Mouse (Mus musculus) CH12.LX (cell line): Measurements from ENCODE around the gene Hoxd11. TPM values are rescaled to one million over a fixed set of nuclear protein-coding genes. Genes with fewer than 3 reads are reported as not detected.

Experiments used
- DNase-seq: peaks from one replicate; pipeline ENCODE4 v3.0.0-alpha.2; 2013; ENCODE audit errors: extremely low read depth
- H3K27ac ChIP-seq: 2 replicates; pipeline ENCODE4 v1.5.1; 2012; ENCODE audit warnings: low read depth, mild to moderate bottlenecking, control low read depth, moderate library complexity; ENCODE audit not compliant: insufficient read depth
- H3K27me3 ChIP-seq: replicated peaks from 2 replicates; pipeline ENCODE3; 2012; ENCODE audit warnings: inconsistent platforms
- H3K36me3 ChIP-seq, 2 experiments: replicated peaks in 1 of 2; 2 replicates each; pipeline versions ENCODE3 to v1.6.1; 2012; ENCODE audit warnings: inconsistent platforms in 1 of 2, low read length in 1 of 2, mild to moderate bottlenecking in 1 of 2, mixed read lengths in 1 of 2, moderate library complexity in 1 of 2; ENCODE audit not compliant: control insufficient read depth in 1 of 2, insufficient read depth in 1 of 2
- H3K4me1 ChIP-seq, 2 experiments: 2 replicates each; pipeline ENCODE4 v1.6.1; 2012; ENCODE audit warnings: inconsistent platforms in 1 of 2, moderate library complexity in 1 of 2; ENCODE audit not compliant: insufficient read depth in 2 of 2, control insufficient read depth in 1 of 2
- H3K4me2 ChIP-seq: 2 replicates; pipeline ENCODE4 v1.6.1; 2012; ENCODE audit warnings: low read depth, mild to moderate bottlenecking, control low read depth; ENCODE audit not compliant: poor library complexity, insufficient read depth, severe bottlenecking
- H3K4me3 ChIP-seq, 3 experiments: fragments of 150-350 bp in 1 of 3; sonication (generic) in 1 of 3; replicated peaks in 1 of 3; 2 replicates each; pipeline versions ENCODE3 to v1.5.1; 2011 to 2012; ENCODE audit warnings: low read depth in 2 of 3, low read length in 2 of 3, mild to moderate bottlenecking in 2 of 3, moderate library complexity in 2 of 3, control low read depth in 1 of 3, improper control_type of control experiment in 1 of 3, inconsistent platforms in 1 of 3, mixed read lengths in 1 of 3; ENCODE audit not compliant: poor library complexity in 1 of 3
- H3K79me2 ChIP-seq: replicated peaks from 2 replicates; pipeline ENCODE4 v1.6.1; 2012; ENCODE audit warnings: mild to moderate bottlenecking, moderate library complexity; ENCODE audit not compliant: control insufficient read depth, poor library complexity, insufficient read depth, severe bottlenecking; ENCODE audit errors: extremely low read depth
- H3K9ac ChIP-seq: 2 replicates; pipeline ENCODE4 v1.6.1; 2012; ENCODE audit warnings: low read depth, mild to moderate bottlenecking, control low read depth, moderate library complexity; ENCODE audit not compliant: insufficient read depth
- H3K9me3 ChIP-seq: replicated peaks from 2 replicates; pipeline ENCODE3; 2012; ENCODE audit warnings: low read length, inconsistent platforms, mixed read lengths
- CHD1 ChIP-seq: IDR thresholded peaks from 2 replicates; pipeline ENCODE4 v1.6.1; 2012; ENCODE audit warnings: low read depth, low read length, improper control_type of control experiment, inconsistent platforms
- CHD2 ChIP-seq: IDR thresholded peaks from 2 replicates; pipeline ENCODE4 v1.6.1; 2011; ENCODE audit warnings: low read length, improper control_type of control experiment
- CTCF ChIP-seq, 2 experiments: IDR thresholded peaks in 1 of 2; conservative IDR thresholded peaks in 1 of 2; 2 replicates each; pipeline ENCODE4 v1.5.1; 2011 to 2012; ENCODE audit warnings: low read depth in 2 of 2, low read length in 2 of 2, improper control_type of control experiment in 1 of 2, inconsistent platforms in 1 of 2, mild to moderate bottlenecking in 1 of 2, moderate library complexity in 1 of 2
- ETS1 ChIP-seq: conservative IDR thresholded peaks from 2 replicates; pipeline ENCODE4 v1.6.1; 2012; ENCODE audit warnings: low read depth, mild to moderate bottlenecking, inconsistent platforms, low read length, improper control_type of control experiment, moderate library complexity
- HCFC1 ChIP-seq: IDR thresholded peaks from 2 replicates; pipeline ENCODE4 v1.6.1; 2012; ENCODE audit warnings: low read depth, mild to moderate bottlenecking, inconsistent platforms, low read length, improper control_type of control experiment
- IRF4 ChIP-seq: IDR thresholded peaks from 2 replicates; pipeline ENCODE4 v1.6.1; 2014; ENCODE audit warnings: low read depth, mild to moderate bottlenecking, inconsistent platforms, low read length, improper control_type of control experiment
- MAFK ChIP-seq: IDR thresholded peaks from 2 replicates; pipeline ENCODE4 v1.6.1; 2011; ENCODE audit warnings: low read length, improper control_type of control experiment; ENCODE audit not compliant: insufficient replicate concordance
- MEF2A ChIP-seq: IDR thresholded peaks from 2 replicates; pipeline ENCODE4 v1.6.1; 2014; ENCODE audit warnings: low read depth, mild to moderate bottlenecking, inconsistent platforms, low read length, improper control_type of control experiment, borderline replicate concordance
- MYC ChIP-seq: IDR thresholded peaks from 2 replicates; pipeline ENCODE4 v1.6.1; 2011; ENCODE audit warnings: low read depth, mild to moderate bottlenecking, improper control_type of control experiment, low read length
- POLR2AphosphoS2 ChIP-seq: IDR thresholded peaks from 2 replicates; pipeline ENCODE4 v1.6.1; 2011; ENCODE audit warnings: low read depth, low read length, improper control_type of control experiment
- RCOR1 ChIP-seq: conservative IDR thresholded peaks from 2 replicates; pipeline ENCODE4 v1.6.1; 2012; ENCODE audit warnings: low read depth, mild to moderate bottlenecking, inconsistent platforms, low read length, improper control_type of control experiment
- SMC3 ChIP-seq: IDR thresholded peaks from 2 replicates; pipeline ENCODE4 v1.6.1; 2011; ENCODE audit warnings: low read depth, low read length, improper control_type of control experiment
- TBP ChIP-seq: conservative IDR thresholded peaks from 2 replicates; pipeline ENCODE4 v1.6.1; 2011; ENCODE audit warnings: low read depth, low read length, improper control_type of control experiment
- TCF12 ChIP-seq: IDR thresholded peaks from 2 replicates; pipeline ENCODE4 v1.6.1; 2014; ENCODE audit warnings: low read depth, mild to moderate bottlenecking, inconsistent platforms, low read length, improper control_type of control experiment
- UBTF ChIP-seq: IDR thresholded peaks from 2 replicates; pipeline ENCODE4 v1.6.1; 2012; ENCODE audit warnings: low read depth, mild to moderate bottlenecking, inconsistent platforms, low read length, improper control_type of control experiment, moderate library complexity
- USF1 ChIP-seq: IDR thresholded peaks from 2 replicates; pipeline ENCODE4 v1.6.1; 2014; ENCODE audit warnings: low read depth, mild to moderate bottlenecking, inconsistent platforms, low read length, improper control_type of control experiment
- USF2 ChIP-seq: conservative IDR thresholded peaks from 2 replicates; pipeline ENCODE4 v1.6.1; 2011; ENCODE audit warnings: low read depth, low read length, improper control_type of control experiment
- ZMIZ1 ChIP-seq: IDR thresholded peaks from 2 replicates; pipeline ENCODE4 v1.6.1; 2012; ENCODE audit warnings: low read depth, mild to moderate bottlenecking, inconsistent platforms, low read length, improper control_type of control experiment
- dilution Hi-C: fragments of 300-500 bp; cut with MboI; formaldehyde crosslinking; loops from 2 replicates; pipeline ENCODE4 v1.14.3; 2020; ENCODE audit warnings: low sequenced_read_pairs; ENCODE audit not compliant: extremely low pct_unique_long_range_greater_than_20kb, extremely low pct_ligation_motif_present
- in situ Hi-C: fragments of 300-500 bp; cut with MboI; formaldehyde crosslinking; loops from 3 replicates; pipeline ENCODE4 v1.14.3; 2019; ENCODE audit warnings: low sequenced_read_pairs, low pct_ligation_motif_present, low pct_unique_long_range_greater_than_20kb, mixed read lengths
- polyA plus RNA-seq: library from polyadenylated mRNA; unstranded; fragments of >175 nt; gene quantifications from 2 replicates; pipeline ENCODE4 v1.2.1, GENCODE M21; 2012; ENCODE audit warnings: low read depth; ENCODE audit not compliant: insufficient read length
- total RNA-seq, 2 experiments: library from RNA; depleted of rRNA; stranded (reverse); fragments of 300-350 nt in 1 of 2; fragments of >200 nt in 1 of 2; gene quantifications; 2 replicates each; pipeline ENCODE4 v1.2.3; 2012 to 2014

The Hoxd11 gene
- total and polyA plus RNA-seq, 3 experiments: not detected

- Histone ChIP-seq H3K9ac (no peak overlapping the region), H3K36me3 (no peaks in the 10 kb centered on the region)
- no peak for TF ChIP-seq TCF12
- TF ChIP-seq MAFK: no peak
- TF ChIP-seq MEF2A: no peak
- TF ChIP-seq CHD2: no peak
- TF ChIP-seq USF2: no peak
- no peak for TF ChIP-seq HCFC1
- no peak for TF ChIP-seq MYC
- TF ChIP-seq POLR2AphosphoS2: no peak
- no peak for TF ChIP-seq CTCF (conservative IDR thresholded peaks at IDR 0.05 in 1 of 2, IDR thresholded peaks at IDR 0.05 in 1 of 2; ENCODE audit: low read depth in 2 of 2, low read length in 2 of 2)
- TF ChIP-seq TBP: no peak
- no peak for TF ChIP-seq USF1
- TF ChIP-seq ETS1: no peak
- no peak for TF ChIP-seq CHD1
- TF ChIP-seq, all 38 proteins: peak for 0
- Histone ChIP-seq H3K27me3 (peaks cover 6% of the 10 kb centered on the region), H3K9me3 (peaks cover 4% of the 10 kb centered on the region), H3K27ac (no peak overlapping the region), H3K4me3 (no peak overlapping the region), H3K4me2 (no peak overlapping the region), H3K4me1 (peaks cover 0 to 6% of the 10 kb centered on the region in 2 experiments; a peak in 2 of 4 replicates), H3K79me2 (no peaks in the 10 kb centered on the region)
- DNase-seq: no peak
- in situ Hi-C loops: loop anchor here (25.0 kb wide), 1 partner anchor 876 kb away; no protein-coding TSS in a partner anchor
- dilution Hi-C loops: no loop called here
Observed at GRCm38 (mm10) chr2:74710929-74711543, 31.7 kb downstream of the Hoxd11 start.

- DNase-seq: no peak
- in situ Hi-C loops (loop anchor here (25.0 kb wide), 1 partner anchor 875 kb away; no protein-coding TSS in a partner anchor), dilution Hi-C loops (no loop called here)
- no peaks in the 10 kb centered on the region for H3K36me3 ChIP-seq
- H3K4me1 ChIP-seq: peaks cover 6 to 12% of the 10 kb centered on the region in 2 experiments; a peak in 3 of 4 replicates
- no peak within 1 kb of the TSS for H3K4me2 ChIP-seq
- H3K9me3 ChIP-seq: peaks cover 4% of the 10 kb centered on the region
- no peaks in the 10 kb centered on the region for H3K27me3 ChIP-seq
- H3K27ac ChIP-seq: no peak within 1 kb of the TSS
- no peak within 1 kb of the TSS for H3K9ac ChIP-seq
- TF ChIP-seq MEF2A: no peak
- no peak for TF ChIP-seq SMC3
- no peak for TF ChIP-seq ZMIZ1
- TF ChIP-seq RCOR1: no peak
- no peak for TF ChIP-seq TBP
- TF ChIP-seq CHD1: no peak
- no peak for TF ChIP-seq UBTF
- TF ChIP-seq IRF4: no peak
- H3K4me3 ChIP-seq: no peak within 1 kb of the TSS
- H3K79me2 ChIP-seq: no peaks in the 10 kb centered on the region
Observed at GRCm38 (mm10) chr2:74711721-74712621, 32.6 kb downstream of the Hoxd11 start, which contains the start of the genes Hoxd3 and Hoxd4. Hoxd3 (plus strand) TSS chr2:74711927. Hoxd4 (plus strand) TSS chr2:74711929.
